Mouse (Mus musculus): ENCODE results near the gene Slc27a4. TPM values are rescaled to one million over a fixed set of nuclear protein-coding genes. Genes with fewer than 3 reads are reported as not detected.

Slc27a4 gene
- polyA plus RNA-seq, 1 experiment from 2014 or later, result 10.1 TPM

- under 1% methylated on average over 45 of the region's 45 CpGs for WGBS
- H3K4me1 ChIP-seq, result peaks cover 23% of the 10 kb centered on the region
- H3K9me3 ChIP-seq, result no peaks in the 10 kb centered on the region
- H3K27ac ChIP-seq (replicated peaks), result peak within 1 kb of the TSS; percentile 84
- peak; percentile 86 for DNase-seq (ENCODE audit: low spot score)
- H3K27me3 ChIP-seq (replicated peaks; ENCODE audit: low read depth, poor library complexity, severe bottlenecking), result no peaks in the 10 kb centered on the region
- peaks cover 69% of the 10 kb centered on the region for H3K36me3 ChIP-seq (replicated peaks)
- H3K4me3 ChIP-seq, result peak within 1 kb of the TSS; percentile 75
These were observed 14.3 kb upstream of the Slc27a4 start, which contains the start of gene Trub2 for GRCm38 (mm10) chr2:29787937-29788681. Gene Trub2 (minus strand): TSS chr2:29788502.

DNA sequence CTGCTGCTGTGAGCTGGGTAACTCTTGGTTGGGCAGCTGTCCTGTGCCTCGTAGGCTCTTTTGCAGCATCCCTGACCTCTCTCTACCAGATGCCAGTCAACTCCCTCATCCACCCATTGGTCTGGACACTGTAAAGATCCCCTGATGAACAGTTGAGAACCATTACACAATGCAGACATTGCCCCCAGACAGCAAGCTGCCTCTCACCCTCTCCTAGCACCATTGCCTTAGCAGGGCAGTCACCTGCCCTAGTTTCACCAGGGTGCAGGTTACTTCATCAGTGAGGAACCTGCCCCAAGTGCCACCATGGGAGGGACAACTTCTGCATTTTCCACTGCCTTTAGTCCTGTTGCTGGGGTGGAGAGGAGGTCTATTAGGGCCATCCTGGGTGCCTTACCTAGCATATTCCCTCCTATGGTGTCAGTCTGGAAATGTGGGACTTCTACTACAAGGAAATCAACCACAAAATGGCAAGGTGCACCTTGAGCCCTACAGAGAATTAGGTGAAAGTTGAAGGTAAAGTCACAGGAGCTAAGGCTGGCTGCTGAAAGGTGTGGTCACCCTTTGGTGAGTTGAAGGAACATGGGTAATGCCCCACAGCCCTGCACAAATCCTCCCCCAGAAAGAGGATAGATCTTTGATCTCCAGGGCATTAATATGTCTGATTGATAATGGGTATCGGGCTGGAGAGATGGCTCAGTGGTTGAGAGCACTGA is 9.5 kb upstream of the Slc27a4 start:
- no peak overlapping the region for H3K27ac ChIP-seq (replicated peaks)
- no peaks in the 10 kb centered on the region for H3K27me3 ChIP-seq (replicated peaks; ENCODE audit: low read depth, poor library complexity, severe bottlenecking)
- peaks cover 73% of the 10 kb centered on the region for H3K36me3 ChIP-seq (replicated peaks)
- no peak overlapping the region for H3K4me3 ChIP-seq
- no peaks in the 10 kb centered on the region for H3K9me3 ChIP-seq
- 94% methylated on average over 2 of the region's 2 CpGs for WGBS
- no peak for DNase-seq (ENCODE audit: low spot score)
- peaks cover 14% of the 10 kb centered on the region for H3K4me1 ChIP-seq

GRCm38 (mm10) chr2:29802827-29803201 is 380 bp downstream of the Slc27a4 start:
- Histone ChIP-seq H3K36me3 (replicated peaks) (peaks cover 39% of the 10 kb centered on the region), H3K27ac (replicated peaks) (peak overlapping the region; percentile 87), H3K4me3 (peak overlapping the region; percentile 96), H3K9me3 (no peaks in the 10 kb centered on the region), H3K4me1 (peaks cover 19% of the 10 kb centered on the region), H3K27me3 (replicated peaks; ENCODE audit: low read depth, poor library complexity, severe bottlenecking) (peaks cover 10% of the 10 kb centered on the region; the same call in 1 of the 2 replicates)
- no peak for DNase-seq (ENCODE audit: low spot score)
- under 1% methylated on average over 39 of the region's 39 CpGs for WGBS

DNA sequence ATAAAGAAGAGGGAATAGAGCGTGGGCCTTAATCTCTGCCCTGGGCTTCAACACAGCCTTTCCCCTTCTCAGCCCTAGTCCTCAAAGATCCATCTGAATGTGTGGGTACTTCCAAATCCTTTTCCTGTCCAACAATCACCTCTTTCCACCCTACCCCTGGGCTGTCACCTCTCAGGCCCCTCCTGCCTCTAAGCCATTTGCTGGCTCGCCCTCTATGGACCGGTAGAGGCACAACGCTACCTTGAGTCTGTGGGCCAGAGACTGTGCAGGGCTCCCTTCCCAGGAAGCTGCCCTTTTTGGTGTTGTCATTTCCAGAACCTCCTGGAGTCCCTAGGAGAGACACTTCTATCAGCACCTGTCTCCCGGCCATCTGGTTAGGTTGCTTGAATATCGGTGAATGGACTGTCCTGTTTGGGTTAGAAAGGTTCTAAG is 982 bp downstream of the Slc27a4 start:
- H3K27me3 ChIP-seq (replicated peaks; ENCODE audit: low read depth, poor library complexity, severe bottlenecking), result peaks cover 10% of the 10 kb centered on the region; the same call in 1 of the 2 replicates
- H3K36me3 ChIP-seq (replicated peaks), result peaks cover 45% of the 10 kb centered on the region
- peaks cover 19% of the 10 kb centered on the region for H3K4me1 ChIP-seq
- DNase-seq (ENCODE audit: low spot score), result peak; percentile 47
- no peaks in the 10 kb centered on the region for H3K9me3 ChIP-seq
- WGBS, result 19% methylated on average over 6 of the region's 6 CpGs
- peak overlapping the region; percentile 96 for H3K4me3 ChIP-seq
- 0 out of 2 replicates have a peak overlapping the region, but pooled peaks have one; percentile 87 for H3K27ac ChIP-seq (replicated peaks)

DNA sequence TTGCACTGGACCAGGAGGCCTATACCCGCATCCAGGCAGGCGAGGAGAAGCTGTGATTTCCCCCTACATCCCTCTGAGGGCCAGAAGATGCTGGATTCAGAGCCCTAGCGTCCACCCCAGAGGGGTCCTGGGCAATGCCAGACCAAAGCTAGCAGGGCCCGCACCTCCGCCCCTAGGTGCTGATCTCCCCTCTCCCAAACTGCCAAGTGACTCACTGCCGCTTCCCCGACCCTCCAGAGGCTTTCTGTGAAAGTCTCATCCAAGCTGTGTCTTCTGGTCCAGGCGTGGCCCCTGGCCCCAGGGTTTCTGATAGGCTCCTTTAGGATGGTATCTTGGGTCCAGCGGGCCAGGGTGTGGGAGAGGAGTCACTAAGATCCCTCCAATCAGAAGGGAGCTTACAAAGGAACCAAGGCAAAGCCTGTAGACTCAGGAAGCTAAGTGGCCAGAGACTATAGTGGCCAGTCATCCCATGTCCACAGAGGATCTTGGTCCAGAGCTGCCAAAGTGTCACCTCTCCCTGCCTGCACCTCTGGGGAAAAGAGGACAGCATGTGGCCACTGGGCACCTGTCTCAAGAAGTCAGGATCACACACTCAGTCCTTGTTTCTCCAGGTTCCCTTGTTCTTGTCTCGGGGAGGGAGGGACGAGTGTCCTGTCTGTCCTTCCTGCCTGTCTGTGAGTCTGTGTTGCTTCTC is 13.4 kb downstream of the Slc27a4 start:
- Histone ChIP-seq H3K36me3 (replicated peaks) (peaks cover 56% of the 10 kb centered on the region), H3K4me1 (peaks cover 33% of the 10 kb centered on the region), H3K27me3 (replicated peaks; ENCODE audit: low read depth, poor library complexity, severe bottlenecking) (peaks cover 10% of the 10 kb centered on the region; the same call in 1 of the 2 replicates), H3K9me3 (no peaks in the 10 kb centered on the region), H3K27ac (replicated peaks) (no peak overlapping the region), H3K4me3 (no peak overlapping the region)
- 79% methylated on average over 11 of the region's 11 CpGs for WGBS
- DNase-seq (ENCODE audit: low spot score), result no peak

DNA sequence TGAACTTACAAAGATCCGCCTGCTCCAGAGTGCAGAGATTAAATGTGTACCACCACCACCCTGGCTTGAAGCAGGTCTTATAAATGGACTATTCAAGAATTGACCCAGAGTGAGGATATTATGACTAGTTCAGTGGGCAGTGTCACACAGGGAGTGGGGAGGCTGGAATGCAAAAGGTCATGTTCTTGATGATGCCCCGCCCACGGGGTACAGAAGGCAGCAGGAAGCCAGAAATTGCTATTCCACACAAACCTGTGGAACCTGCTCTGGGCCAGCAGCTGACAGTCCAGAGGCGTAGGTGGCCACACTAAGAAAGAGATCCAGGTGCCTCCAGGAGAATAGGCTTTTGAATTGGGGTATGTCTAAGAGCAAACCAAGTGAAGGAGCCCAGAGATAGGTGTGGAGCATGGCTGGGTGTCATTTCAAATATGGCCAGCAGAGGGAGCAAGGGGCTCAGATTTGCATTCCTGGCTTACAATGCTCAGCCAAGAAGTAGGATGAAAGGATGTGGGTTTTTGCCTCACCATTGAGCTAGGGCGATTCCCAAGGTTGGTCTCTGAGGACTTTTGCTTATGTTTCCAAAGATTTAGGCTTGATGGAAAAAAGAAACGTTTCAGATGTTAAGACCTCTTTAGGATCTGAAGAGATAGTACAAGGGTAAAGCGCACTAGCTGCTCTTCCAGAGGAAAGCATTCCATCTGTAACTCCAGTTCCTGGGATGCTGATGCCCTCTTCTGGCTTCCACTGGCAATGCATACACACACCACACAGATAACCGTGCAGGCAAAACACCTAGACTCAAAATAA is 15.2 kb downstream of the Slc27a4 start:
- Histone ChIP-seq H3K4me3 (peak overlapping the region; percentile 21; the same call in 1 of the 2 replicates), H3K36me3 (replicated peaks) (peaks cover 38% of the 10 kb centered on the region), H3K27ac (replicated peaks) (peak overlapping the region; percentile 30; the same call in 1 of the 2 replicates), H3K4me1 (peaks cover 37% of the 10 kb centered on the region), H3K27me3 (replicated peaks; ENCODE audit: low read depth, poor library complexity, severe bottlenecking) (peaks cover 10% of the 10 kb centered on the region; the same call in 1 of the 2 replicates), H3K9me3 (no peaks in the 10 kb centered on the region)
- DNase-seq (ENCODE audit: low spot score), result peak; percentile 88
- WGBS, result 36% methylated on average over 8 of the region's 8 CpGs

DNA sequence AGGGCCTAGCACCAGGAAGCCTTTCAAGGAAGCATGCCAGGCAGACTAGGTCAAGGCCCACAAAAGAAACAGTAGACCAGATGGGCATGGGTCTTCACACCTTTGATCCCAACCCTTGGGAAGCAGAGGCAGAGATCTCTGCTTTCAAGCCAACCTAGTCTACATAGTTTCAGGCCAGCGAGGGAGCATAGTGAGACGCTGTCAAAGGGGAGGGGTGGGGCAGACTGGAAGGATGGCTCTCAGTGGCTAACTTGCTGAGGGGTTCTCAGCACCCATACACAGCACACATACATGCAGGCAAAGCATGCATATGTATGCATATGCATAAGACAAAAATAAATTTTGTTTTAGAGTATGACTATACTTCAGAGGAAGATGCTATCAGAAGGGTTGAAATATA is 16.9 kb downstream of the Slc27a4 start:
- H3K4me1 ChIP-seq, result peaks cover 37% of the 10 kb centered on the region
- H3K27me3 ChIP-seq (replicated peaks; ENCODE audit: low read depth, poor library complexity, severe bottlenecking), result peaks cover 10% of the 10 kb centered on the region; the same call in 1 of the 2 replicates
- peak overlapping the region; percentile 60; the same call in 1 of the 2 replicates for H3K4me3 ChIP-seq
- H3K9me3 ChIP-seq, result no peaks in the 10 kb centered on the region
- H3K27ac ChIP-seq (replicated peaks), result peak overlapping the region; percentile 96
- 20% methylated on average over 2 of the region's 2 CpGs for WGBS
- peaks cover 21% of the 10 kb centered on the region for H3K36me3 ChIP-seq (replicated peaks)
- DNase-seq (ENCODE audit: low spot score), result no peak

DNA sequence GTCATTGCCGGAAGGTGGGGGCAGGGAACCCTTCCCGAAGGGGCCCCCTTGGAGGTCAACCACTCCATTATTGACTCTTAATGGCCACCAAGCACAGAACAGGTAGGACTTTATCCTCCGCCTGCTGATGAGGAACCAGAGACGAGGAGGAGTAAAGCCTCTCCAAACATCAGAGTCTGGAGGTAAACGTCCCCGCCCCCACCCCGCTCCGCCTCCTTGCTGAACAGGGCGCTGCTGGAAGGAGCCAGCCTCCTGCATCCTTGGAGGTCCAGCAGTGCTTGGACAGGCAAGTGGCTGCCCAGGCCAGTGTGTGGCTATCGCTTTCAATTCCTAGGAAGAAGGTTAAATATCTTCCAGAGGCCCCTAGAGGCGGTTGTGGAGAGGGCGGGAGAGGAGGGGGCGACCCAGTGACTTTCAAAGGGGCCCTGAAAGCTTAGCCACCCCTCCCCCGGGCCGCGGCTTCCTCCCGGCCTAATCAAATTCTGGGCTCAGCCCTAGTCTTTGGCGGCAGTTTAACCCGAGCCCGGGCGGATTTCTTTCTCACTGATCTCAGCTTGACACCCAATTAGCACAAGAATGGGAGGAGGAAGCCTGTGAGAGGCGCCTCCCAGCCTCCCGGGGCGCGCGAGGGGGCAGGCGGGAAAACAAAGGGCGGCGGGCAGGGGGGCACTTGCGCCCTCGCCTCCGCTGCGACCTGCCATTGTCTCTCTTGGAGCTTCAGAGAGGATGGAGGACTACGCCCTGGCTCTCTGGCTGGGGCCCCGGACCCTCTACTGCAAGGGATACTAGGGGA is 17.8 kb downstream of the Slc27a4 start, which contains the start of gene Urm1:
Gene Urm1, plus strand, starts transcription at position 51 of the 793 bp plus-strand sequence.
- Histone ChIP-seq H3K27me3 (replicated peaks; ENCODE audit: low read depth, poor library complexity, severe bottlenecking) (peaks cover 10% of the 10 kb centered on the region; the same call in 1 of the 2 replicates), H3K9me3 (no peaks in the 10 kb centered on the region), H3K36me3 (replicated peaks) (peaks cover 12% of the 10 kb centered on the region), H3K4me3 (peak within 1 kb of the TSS; percentile 60), H3K4me1 (peaks cover 37% of the 10 kb centered on the region), H3K27ac (replicated peaks) (peak within 1 kb of the TSS; percentile 96)
- DNase-seq (ENCODE audit: low spot score), result peak; percentile 91
- WGBS, result 1% methylated on average over 35 of the region's 35 CpGs

GRCm38 (mm10) chr2:29826318-29826925 is 24.0 kb downstream of the Slc27a4 start:
- WGBS, result 19% methylated on average over 11 of the region's 11 CpGs
- Histone ChIP-seq H3K27me3 (replicated peaks; ENCODE audit: low read depth, poor library complexity, severe bottlenecking) (no peaks in the 10 kb centered on the region), H3K27ac (replicated peaks) (peak overlapping the region; percentile 88), H3K36me3 (replicated peaks) (peaks cover 10% of the 10 kb centered on the region; the same call in 1 of the 2 replicates), H3K4me1 (peaks cover 17% of the 10 kb centered on the region), H3K4me3 (peak overlapping the region; percentile 91), H3K9me3 (no peaks in the 10 kb centered on the region)
- no peak for DNase-seq (ENCODE audit: low spot score)

DNA sequence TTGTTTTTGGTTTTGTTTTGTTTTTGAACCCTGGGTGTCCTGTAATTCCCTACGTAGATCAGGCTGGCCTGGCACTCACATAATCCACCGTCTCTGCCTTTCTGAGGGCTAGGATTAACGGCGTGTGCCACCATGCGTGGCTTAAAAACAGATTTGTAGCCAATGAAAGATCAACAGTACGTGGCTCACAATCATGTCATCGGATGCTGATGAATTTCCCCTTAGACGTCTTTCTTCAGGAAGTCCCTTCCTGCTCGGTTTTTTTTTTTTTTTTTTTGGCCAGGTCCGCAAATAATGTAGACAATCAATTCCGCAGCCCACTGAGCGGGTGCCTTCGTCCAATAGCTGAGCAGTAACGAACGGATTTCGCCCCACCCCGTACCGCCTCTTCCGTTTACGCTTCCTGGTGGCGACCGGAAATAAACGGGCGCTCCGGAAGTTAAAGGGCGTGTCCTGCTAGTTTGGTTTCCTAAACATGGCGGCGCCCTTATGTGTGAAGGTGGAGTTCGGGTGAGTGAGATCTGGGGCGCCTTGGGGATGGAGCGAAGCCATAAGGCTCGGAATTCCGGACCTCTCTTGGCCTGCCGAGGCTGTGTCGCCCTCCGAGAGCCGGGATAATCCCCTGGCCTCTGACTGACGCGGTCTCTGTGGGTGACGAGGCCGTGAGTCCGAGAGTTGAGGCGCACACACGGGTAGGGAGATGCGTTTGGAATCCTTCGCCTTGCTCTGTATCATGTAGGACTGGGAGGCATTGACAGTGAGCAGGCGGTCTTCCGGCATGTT is 24.7 kb downstream of the Slc27a4 start:
- H3K27me3 ChIP-seq (replicated peaks; ENCODE audit: low read depth, poor library complexity, severe bottlenecking), result no peaks in the 10 kb centered on the region
- peak overlapping the region; percentile 88 for H3K27ac ChIP-seq (replicated peaks)
- peak; percentile 96 for DNase-seq (ENCODE audit: low spot score)
- under 1% methylated on average over 48 of the region's 48 CpGs for WGBS
- peaks cover 17% of the 10 kb centered on the region for H3K4me1 ChIP-seq
- peak overlapping the region; percentile 91 for H3K4me3 ChIP-seq
- H3K9me3 ChIP-seq, result no peaks in the 10 kb centered on the region
- peaks cover 16% of the 10 kb centered on the region; the same call in 1 of the 2 replicates for H3K36me3 ChIP-seq (replicated peaks)
